Mouse (Mus musculus) CH12.LX (cell line): ENCODE measurements at regions not wholly inside any gene's neighbourhood (a gene's known extent, or its start where the extent isn't known, plus 50 kb on each side); places are given as distances from the start of the nearest gene placed in this dataset.

Experiments
- DNase-seq: peaks from one replicate; pipeline ENCODE4 v3.0.0-alpha.2; 2013; ENCODE audit errors: extremely low read depth
- H3K27ac ChIP-seq: 2 replicates; pipeline ENCODE4 v1.5.1; 2012; ENCODE audit warnings: low read depth, mild to moderate bottlenecking, control low read depth, moderate library complexity; ENCODE audit not compliant: insufficient read depth
- H3K27me3 ChIP-seq: replicated peaks from 2 replicates; pipeline ENCODE3; 2012; ENCODE audit warnings: inconsistent platforms
- H3K36me3 ChIP-seq, 2 experiments: replicated peaks in 1 of 2; 2 replicates each; pipeline versions ENCODE3 to v1.6.1; 2012; ENCODE audit warnings: inconsistent platforms in 1 of 2, low read length in 1 of 2, mild to moderate bottlenecking in 1 of 2, mixed read lengths in 1 of 2, moderate library complexity in 1 of 2; ENCODE audit not compliant: control insufficient read depth in 1 of 2, insufficient read depth in 1 of 2
- H3K4me1 ChIP-seq, 2 experiments: 2 replicates each; pipeline ENCODE4 v1.6.1; 2012; ENCODE audit warnings: inconsistent platforms in 1 of 2, moderate library complexity in 1 of 2; ENCODE audit not compliant: insufficient read depth in 2 of 2, control insufficient read depth in 1 of 2
- H3K4me2 ChIP-seq: 2 replicates; pipeline ENCODE4 v1.6.1; 2012; ENCODE audit warnings: low read depth, mild to moderate bottlenecking, control low read depth; ENCODE audit not compliant: poor library complexity, insufficient read depth, severe bottlenecking
- H3K4me3 ChIP-seq, 3 experiments: fragments of 150-350 bp in 1 of 3; sonication (generic) in 1 of 3; replicated peaks in 1 of 3; 2 replicates each; pipeline versions ENCODE3 to v1.5.1; 2011 to 2012; ENCODE audit warnings: low read depth in 2 of 3, low read length in 2 of 3, mild to moderate bottlenecking in 2 of 3, moderate library complexity in 2 of 3, control low read depth in 1 of 3, improper control_type of control experiment in 1 of 3, inconsistent platforms in 1 of 3, mixed read lengths in 1 of 3; ENCODE audit not compliant: poor library complexity in 1 of 3
- H3K79me2 ChIP-seq: replicated peaks from 2 replicates; pipeline ENCODE4 v1.6.1; 2012; ENCODE audit warnings: mild to moderate bottlenecking, moderate library complexity; ENCODE audit not compliant: control insufficient read depth, poor library complexity, insufficient read depth, severe bottlenecking; ENCODE audit errors: extremely low read depth
- H3K9ac ChIP-seq: 2 replicates; pipeline ENCODE4 v1.6.1; 2012; ENCODE audit warnings: low read depth, mild to moderate bottlenecking, control low read depth, moderate library complexity; ENCODE audit not compliant: insufficient read depth
- H3K9me3 ChIP-seq: replicated peaks from 2 replicates; pipeline ENCODE3; 2012; ENCODE audit warnings: low read length, inconsistent platforms, mixed read lengths
- BHLHE40 ChIP-seq: IDR thresholded peaks from 2 replicates; pipeline ENCODE4 v1.6.1; 2011; ENCODE audit warnings: mild to moderate bottlenecking, low read depth, low read length, improper control_type of control experiment
- CHD2 ChIP-seq: IDR thresholded peaks from 2 replicates; pipeline ENCODE4 v1.6.1; 2011; ENCODE audit warnings: low read length, improper control_type of control experiment
- CTCF ChIP-seq, 2 experiments: IDR thresholded peaks in 1 of 2; conservative IDR thresholded peaks in 1 of 2; 2 replicates each; pipeline ENCODE4 v1.5.1; 2011 to 2012; ENCODE audit warnings: low read depth in 2 of 2, low read length in 2 of 2, improper control_type of control experiment in 1 of 2, inconsistent platforms in 1 of 2, mild to moderate bottlenecking in 1 of 2, moderate library complexity in 1 of 2
- E2F4 ChIP-seq: IDR thresholded peaks from 2 replicates; pipeline ENCODE4 v1.6.1; 2011; ENCODE audit warnings: low read depth, low read length, improper control_type of control experiment; ENCODE audit not compliant: insufficient replicate concordance
- ELF1 ChIP-seq: IDR thresholded peaks from 2 replicates; pipeline ENCODE4 v1.6.1; 2014; ENCODE audit warnings: low read depth, mild to moderate bottlenecking, inconsistent platforms, low read length, improper control_type of control experiment
- MAFK ChIP-seq: IDR thresholded peaks from 2 replicates; pipeline ENCODE4 v1.6.1; 2011; ENCODE audit warnings: low read length, improper control_type of control experiment; ENCODE audit not compliant: insufficient replicate concordance
- MEF2A ChIP-seq: IDR thresholded peaks from 2 replicates; pipeline ENCODE4 v1.6.1; 2014; ENCODE audit warnings: low read depth, mild to moderate bottlenecking, inconsistent platforms, low read length, improper control_type of control experiment, borderline replicate concordance
- MXI1 ChIP-seq: IDR thresholded peaks from 2 replicates; pipeline ENCODE4 v1.6.1; 2011; ENCODE audit warnings: mild to moderate bottlenecking, low read depth, low read length, improper control_type of control experiment
- PAX5 ChIP-seq: IDR thresholded peaks from 2 replicates; pipeline ENCODE4 v1.6.1; 2012; ENCODE audit warnings: low read length, inconsistent platforms, mixed read lengths
- POLR2A ChIP-seq: IDR thresholded peaks from 2 replicates; pipeline ENCODE4 v1.6.1; 2011; ENCODE audit warnings: low read depth, mild to moderate bottlenecking, improper control_type of control experiment, low read length
- TBP ChIP-seq: conservative IDR thresholded peaks from 2 replicates; pipeline ENCODE4 v1.6.1; 2011; ENCODE audit warnings: low read depth, low read length, improper control_type of control experiment
- USF1 ChIP-seq: IDR thresholded peaks from 2 replicates; pipeline ENCODE4 v1.6.1; 2014; ENCODE audit warnings: low read depth, mild to moderate bottlenecking, inconsistent platforms, low read length, improper control_type of control experiment
- USF2 ChIP-seq: conservative IDR thresholded peaks from 2 replicates; pipeline ENCODE4 v1.6.1; 2011; ENCODE audit warnings: low read depth, low read length, improper control_type of control experiment
- ZC3H11A ChIP-seq: IDR thresholded peaks from 2 replicates; pipeline ENCODE4 v1.6.1; 2012; ENCODE audit warnings: low read depth, mild to moderate bottlenecking, inconsistent platforms, low read length, improper control_type of control experiment
- dilution Hi-C: fragments of 300-500 bp; cut with MboI; formaldehyde crosslinking; loops from 2 replicates; pipeline ENCODE4 v1.14.3; 2020; ENCODE audit warnings: low sequenced_read_pairs; ENCODE audit not compliant: extremely low pct_unique_long_range_greater_than_20kb, extremely low pct_ligation_motif_present
- in situ Hi-C: fragments of 300-500 bp; cut with MboI; formaldehyde crosslinking; loops from 3 replicates; pipeline ENCODE4 v1.14.3; 2019; ENCODE audit warnings: low sequenced_read_pairs, low pct_ligation_motif_present, low pct_unique_long_range_greater_than_20kb, mixed read lengths

GRCm38 (mm10) chr3:6683679-6684078 is 63.4 kb upstream of the 1700008P02Rik start:
- no peak overlapping the region for H3K27ac ChIP-seq
- no peaks in the 10 kb centered on the region for H3K4me1 ChIP-seq
- in situ Hi-C loops, result no loop called here
- H3K36me3 ChIP-seq, result no peaks in the 10 kb centered on the region
- H3K9ac ChIP-seq, result no peak overlapping the region
- DNase-seq, result no peak
- no peak overlapping the region for H3K4me3 ChIP-seq
- H3K27me3 ChIP-seq, result no peaks in the 10 kb centered on the region
- no peak for TF ChIP-seq MXI1
- no peak for TF ChIP-seq USF2
- TF ChIP-seq PAX5, result no peak
- dilution Hi-C loops, result no loop called here
- H3K4me2 ChIP-seq, result no peak overlapping the region
- H3K9me3 ChIP-seq, result no peaks in the 10 kb centered on the region
- H3K79me2 ChIP-seq, result no peaks in the 10 kb centered on the region

- no peaks in the 10 kb centered on the region for H3K36me3 ChIP-seq
- in situ Hi-C loops, result no loop called here
- H3K4me3 ChIP-seq, result no peak overlapping the region
- TF ChIP-seq CHD2 (no peak), E2F4 (no peak), ZC3H11A (no peak), ELF1 (no peak), BHLHE40 (no peak), MAFK (no peak), POLR2A (no peak), PAX5 (no peak), MXI1 (no peak)
- H3K27ac ChIP-seq, result no peak overlapping the region
- no peaks in the 10 kb centered on the region for H3K9me3 ChIP-seq
- no peak overlapping the region for H3K4me2 ChIP-seq
- DNase-seq, result no peak
- no peaks in the 10 kb centered on the region for H3K79me2 ChIP-seq
- dilution Hi-C loops, result no loop called here
- H3K27me3 ChIP-seq, result no peaks in the 10 kb centered on the region
- no peaks in the 10 kb centered on the region for H3K4me1 ChIP-seq
- no peak overlapping the region for H3K9ac ChIP-seq
These were observed 61.2 kb upstream of the 1700008P02Rik start for GRCm38 (mm10) chr3:6681411-6681810.

- no peaks in the 10 kb centered on the region for H3K9me3 ChIP-seq
- in situ Hi-C loops, result no loop called here
- TF ChIP-seq MAFK, result no peak
- TF ChIP-seq USF1, result no peak
- no peak for TF ChIP-seq MEF2A
- no peak for TF ChIP-seq CTCF (conservative IDR thresholded peaks at IDR 0.05 in 1 of 2, IDR thresholded peaks at IDR 0.05 in 1 of 2; ENCODE audit: low read depth in 2 of 2, low read length in 2 of 2)
- TF ChIP-seq TBP, result no peak
- TF ChIP-seq, all 38 proteins: peak for 0
- Histone ChIP-seq H3K4me1 (no peaks in the 10 kb centered on the region), H3K9ac (no peak overlapping the region), H3K27me3 (no peaks in the 10 kb centered on the region), H3K79me2 (no peaks in the 10 kb centered on the region), H3K36me3 (no peaks in the 10 kb centered on the region), H3K4me2 (no peak overlapping the region), H3K27ac (no peak overlapping the region), H3K4me3 (no peak overlapping the region)
- DNase-seq, result no peak
- dilution Hi-C loops, result no loop called here
These were observed 56.1 kb upstream of the 1700008P02Rik start for GRCm38 (mm10) chr3:6676382-6676781.
